Mouse (Mus musculus): Measurements from ENCODE around the gene Slc35a1. TPM values are rescaled to one million over a fixed set of nuclear protein-coding genes. Genes with fewer than 3 reads are reported as not detected.

Slc35a1 gene
- total RNA-seq, 1 experiment from 2014 or later, result 46.1 TPM

DNA sequence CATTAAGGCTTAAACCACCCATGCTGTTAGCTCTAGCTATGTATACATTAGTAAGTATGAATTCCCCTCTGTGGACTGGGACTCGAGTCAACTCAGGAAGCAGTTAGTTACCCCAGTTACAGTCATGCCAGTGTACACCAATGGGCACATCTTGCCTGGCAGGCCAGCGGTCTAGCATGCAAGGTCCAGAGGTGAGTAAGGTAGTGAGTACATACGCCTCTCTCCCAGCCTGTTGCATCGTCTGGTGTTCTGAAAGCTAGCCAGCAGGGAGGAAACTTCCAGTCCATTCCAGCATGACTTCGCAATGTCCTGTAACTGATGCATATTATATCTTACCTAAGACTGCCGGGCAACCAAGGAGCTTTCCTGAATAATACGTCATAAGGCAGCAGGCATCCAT is 34.1 kb downstream of the Slc35a1 start:
- DNase-seq, result no peak

DNA sequence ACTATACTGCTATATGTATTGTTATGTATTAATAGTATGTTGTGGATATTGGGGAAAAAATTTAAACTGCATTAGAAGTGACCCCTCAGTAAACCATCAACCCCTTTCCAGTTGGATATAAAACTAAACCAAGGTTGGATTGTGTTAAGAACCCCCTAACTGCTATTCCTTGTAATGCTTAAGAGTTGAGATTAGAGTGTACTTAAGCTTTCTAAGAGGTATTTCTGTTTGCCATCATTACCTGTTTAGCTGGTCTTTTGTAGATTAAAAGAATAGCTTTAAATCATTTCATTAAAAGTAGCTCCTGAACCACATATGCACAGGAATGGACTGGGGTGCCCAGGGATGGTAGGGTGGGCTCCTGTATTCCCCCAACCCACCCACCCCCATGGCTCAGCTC is 42.5 kb downstream of the Slc35a1 start:
- no peak for DNase-seq

DNA sequence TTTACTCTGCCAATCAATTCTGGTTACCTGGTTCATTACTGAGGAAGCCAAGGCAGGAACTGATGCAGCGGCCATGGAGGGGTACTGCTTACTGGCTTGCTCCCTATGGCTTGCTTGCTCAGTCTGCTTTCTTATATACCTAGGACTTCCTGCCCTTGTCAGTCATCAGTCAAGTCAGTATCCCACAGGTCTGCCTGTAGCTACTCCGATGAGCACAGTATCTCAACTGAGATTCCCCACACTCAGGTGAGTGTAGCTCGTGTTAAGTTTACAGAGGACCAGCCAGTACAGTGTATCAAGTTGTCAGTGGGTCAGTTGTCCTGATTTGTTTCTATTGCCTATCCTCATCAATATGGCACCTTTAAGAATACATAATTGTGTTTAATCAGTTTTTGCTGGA is 46.5 kb downstream of the Slc35a1 start:
- no peak for DNase-seq

DNA sequence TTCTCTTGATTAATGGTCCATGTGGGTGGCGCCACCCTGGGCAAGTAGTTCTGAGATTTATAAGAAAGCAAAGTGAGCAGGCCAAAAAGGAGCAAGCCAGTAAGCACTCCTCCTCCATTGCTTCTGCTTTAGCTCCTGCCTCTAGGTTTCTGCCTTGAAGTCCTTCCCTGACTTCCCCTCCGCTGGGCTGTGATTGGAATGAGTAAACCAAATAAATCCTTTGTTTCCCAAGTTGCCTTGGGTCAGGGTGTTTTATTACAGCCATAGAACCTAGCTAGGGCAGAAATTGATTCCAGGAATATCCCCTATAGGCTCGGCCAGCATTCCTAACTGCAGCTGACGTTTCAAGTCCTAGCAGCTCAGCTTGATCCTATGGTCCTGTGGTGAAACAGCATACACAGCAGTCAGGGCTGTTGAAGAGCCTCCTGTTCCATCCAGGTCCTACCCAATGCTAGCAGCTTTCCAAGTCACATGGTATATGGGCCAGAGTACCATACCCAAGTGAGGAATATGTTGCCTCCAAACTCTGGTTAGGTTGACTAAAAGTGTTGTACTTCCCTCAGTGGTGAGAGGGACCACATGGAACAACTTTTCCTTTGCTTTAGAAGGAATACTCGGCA is 47.4 kb downstream of the Slc35a1 start:
- DNase-seq, result no peak

DNA sequence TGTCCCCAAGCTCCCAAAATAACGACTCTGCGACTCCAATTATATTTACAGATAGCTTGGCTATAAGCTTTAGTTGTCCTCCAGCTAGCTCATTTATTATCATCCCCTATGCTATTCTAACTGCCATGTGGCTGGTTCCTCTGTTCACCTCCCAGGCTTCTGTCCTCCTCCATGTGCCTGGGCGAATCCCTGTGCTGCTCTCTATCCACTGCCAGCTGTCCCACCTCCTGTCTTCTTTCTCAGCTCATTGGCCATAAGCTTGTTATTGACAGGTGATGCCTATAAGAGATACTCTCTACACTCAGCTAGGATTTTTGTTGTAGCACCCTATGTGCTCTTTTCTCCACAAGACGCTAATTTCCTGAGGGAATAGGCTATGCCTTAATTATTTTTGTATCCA is 49.4 kb downstream of the Slc35a1 start:
- DNase-seq, result no peak

DNA sequence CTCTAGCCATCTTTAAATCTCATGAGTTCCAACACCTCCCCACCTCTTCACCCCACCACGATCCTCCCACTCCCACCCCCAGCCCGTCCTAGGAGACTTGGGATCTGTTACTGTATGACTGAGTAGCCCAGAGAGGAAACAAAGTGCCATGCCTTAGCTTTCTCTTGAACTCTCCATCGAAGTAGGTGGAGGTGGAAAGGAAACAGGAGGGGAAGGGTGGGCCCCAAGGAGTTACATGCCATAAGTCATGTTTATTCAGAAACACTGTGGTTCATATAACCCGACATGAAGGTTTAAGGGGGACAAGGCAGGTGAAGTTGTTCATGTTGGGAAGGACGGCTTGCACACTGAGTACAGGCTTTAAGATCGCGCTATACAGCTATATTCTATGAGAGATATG is 49.9 kb downstream of the Slc35a1 start:
- no peak for DNase-seq

DNA sequence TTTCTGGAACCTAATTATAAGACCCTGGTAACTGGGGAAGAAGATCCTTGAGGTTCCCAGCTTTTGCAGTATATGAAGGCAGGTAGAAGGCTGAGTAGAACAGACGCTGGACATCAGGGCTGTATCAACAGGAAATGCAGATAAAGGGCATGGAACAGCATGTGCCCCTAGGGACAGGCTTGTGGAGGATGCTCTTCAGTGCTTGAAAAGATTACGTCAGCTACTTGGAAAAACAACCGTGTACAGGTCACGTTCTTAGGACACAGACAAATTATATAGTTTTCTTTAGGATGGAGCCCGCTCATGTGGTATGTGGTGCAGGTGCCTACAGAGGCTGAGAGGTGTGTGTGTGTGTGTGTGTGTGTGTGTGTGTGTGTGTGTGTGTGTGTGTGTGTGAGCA is 51.2 kb downstream of the Slc35a1 start:
- no peak for DNase-seq

DNA sequence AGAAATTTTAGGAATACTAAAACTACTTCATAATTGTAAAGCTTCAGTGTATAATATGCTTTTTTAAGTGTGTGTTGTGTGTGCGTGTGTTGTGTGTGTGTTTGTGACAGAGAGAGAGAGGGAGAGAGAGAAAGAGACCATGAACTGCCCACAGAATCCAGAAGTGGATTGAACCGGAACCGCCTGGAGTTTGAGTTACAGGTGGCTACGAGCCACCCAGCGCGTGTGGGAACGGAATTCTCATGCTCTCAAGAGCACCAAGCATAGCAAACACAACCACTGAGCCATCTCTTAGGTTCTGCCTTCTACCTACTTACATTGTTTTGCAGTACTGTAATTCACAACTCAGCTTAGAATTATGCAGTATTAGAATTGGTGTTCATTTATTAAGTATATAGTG is 53.1 kb downstream of the Slc35a1 start:
- no peak for DNase-seq

DNA sequence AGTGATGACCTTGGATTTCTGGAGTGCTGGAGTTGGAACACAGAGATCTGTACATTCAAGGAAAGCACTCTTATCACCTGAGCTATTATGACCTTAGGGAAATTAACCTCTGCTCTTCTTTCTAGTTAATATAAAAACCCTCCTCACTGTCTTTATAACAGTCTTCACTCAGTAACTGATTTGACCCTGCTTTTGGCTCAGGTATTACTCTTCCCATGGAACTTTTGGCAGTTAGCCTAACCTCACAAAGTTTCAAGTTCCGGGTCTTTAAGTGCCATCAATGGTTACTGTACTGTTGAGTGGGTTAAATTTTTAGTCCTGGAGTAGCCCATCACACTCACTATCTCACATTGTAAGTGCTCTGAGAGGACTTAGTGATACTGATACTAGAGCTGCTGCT is 57.3 kb downstream of the Slc35a1 start:
- DNase-seq, result no peak

DNA sequence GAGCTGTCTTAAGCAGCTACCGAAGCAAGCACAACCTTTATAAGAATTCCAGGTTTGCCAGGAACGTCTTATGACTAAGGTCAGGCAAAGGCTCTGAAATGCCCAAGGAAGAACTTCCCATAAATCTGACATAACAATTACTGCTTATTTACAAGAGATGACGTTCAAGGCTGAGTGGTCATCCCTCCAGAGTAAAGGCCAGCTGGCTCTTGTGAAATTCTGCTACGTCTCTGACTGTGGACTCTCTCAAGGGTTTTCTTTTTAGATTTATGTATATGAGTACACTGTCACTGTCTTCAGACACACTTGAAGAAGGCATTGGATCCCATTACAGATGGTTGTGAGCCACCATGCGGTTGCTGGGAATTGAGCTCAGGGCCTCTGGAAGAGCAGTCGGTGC is 60.8 kb downstream of the Slc35a1 start:
- no peak for DNase-seq

DNA sequence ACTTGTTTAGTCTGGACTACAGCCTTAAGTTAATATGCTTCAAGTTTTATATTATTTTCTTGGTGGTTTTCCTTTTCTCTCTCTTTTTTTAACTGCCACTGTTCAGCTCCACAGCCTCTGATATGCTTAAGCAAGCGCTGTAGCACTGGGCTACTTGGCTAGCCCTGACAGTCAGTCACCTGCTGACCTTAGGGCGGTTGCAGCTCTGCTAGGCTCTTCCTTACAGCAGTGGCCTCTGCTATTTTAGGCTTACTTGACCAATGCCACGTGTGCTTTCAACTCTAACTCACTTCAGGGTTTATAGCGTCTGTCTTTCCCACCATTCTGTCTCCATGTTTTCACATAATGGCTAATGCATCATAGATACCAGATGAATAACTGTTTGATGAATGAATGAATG is 61.7 kb downstream of the Slc35a1 start:
- no peak for DNase-seq

DNA sequence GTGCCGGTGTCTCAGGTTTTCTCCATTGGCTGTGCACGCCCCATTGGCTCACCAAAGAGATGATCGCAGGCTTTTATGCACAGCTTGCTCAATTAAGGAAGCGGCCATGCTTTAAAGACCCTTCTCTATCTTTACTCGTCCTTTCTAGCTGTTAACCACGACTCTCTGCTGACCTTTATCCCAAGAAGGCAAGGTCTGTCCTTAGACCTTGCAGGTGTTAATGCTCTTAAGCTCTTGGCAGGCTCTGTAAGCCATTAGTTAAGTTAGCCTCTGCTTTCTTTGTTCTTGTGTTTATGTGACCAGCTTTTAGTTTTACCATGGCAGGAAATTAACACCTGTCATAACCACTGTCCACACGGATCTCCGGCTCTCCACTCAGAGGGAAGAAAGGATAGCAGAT is 71.1 kb downstream of the Slc35a1 start:
- no peak for DNase-seq

DNA sequence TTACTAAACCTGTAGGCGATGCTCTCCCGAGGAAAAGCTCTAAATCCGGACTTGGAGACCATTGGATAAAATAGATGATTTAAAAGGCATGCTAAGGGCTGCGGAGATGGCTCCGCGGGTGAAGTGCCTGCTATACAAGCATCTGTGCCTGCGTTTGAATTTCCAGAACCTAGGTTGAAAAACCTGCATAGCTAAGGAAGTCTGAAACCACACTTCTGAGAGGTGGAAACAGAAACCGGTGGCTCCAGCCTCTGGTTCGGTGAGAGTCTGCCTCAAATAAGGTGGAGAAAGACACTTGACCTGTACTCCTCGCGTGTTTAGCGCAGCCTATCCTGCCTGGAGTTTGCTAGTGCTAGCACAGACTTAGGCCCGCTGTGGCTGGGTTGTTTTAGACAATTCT is 71.9 kb downstream of the Slc35a1 start:
- DNase-seq, result no peak

DNA sequence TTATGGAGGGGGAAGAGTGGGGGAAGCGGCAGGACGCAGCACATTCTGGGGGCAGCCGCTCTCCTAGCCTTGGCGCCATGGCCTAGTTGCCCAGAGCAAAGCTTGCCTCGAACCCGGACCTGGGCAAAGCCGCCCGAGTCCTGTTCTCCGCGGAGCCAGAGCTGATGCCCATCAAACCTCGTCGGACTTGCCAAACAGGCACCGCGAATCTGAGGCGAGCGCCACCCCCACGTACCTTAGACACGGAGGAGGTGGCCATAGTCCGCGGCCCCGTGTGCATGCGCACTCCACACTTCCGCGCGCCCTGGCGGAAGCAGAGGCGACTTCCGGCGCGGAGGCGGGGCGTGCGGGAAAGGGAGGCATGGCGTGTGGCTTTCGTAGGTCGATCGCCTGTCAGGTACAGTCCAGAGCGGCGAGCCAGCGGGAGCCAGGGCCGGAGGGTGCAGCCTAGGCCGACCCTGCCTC is 72.6 kb downstream of the Slc35a1 start, which contains the start of the genes Orc3 and Rars2:
Gene Orc3, minus strand, starts transcription at position 315 of the 465 bp plus-strand sequence.
Gene Rars2, plus strand, starts transcription at position 328 of the 465 bp plus-strand sequence.
- peak; percentile 93 for DNase-seq

DNA sequence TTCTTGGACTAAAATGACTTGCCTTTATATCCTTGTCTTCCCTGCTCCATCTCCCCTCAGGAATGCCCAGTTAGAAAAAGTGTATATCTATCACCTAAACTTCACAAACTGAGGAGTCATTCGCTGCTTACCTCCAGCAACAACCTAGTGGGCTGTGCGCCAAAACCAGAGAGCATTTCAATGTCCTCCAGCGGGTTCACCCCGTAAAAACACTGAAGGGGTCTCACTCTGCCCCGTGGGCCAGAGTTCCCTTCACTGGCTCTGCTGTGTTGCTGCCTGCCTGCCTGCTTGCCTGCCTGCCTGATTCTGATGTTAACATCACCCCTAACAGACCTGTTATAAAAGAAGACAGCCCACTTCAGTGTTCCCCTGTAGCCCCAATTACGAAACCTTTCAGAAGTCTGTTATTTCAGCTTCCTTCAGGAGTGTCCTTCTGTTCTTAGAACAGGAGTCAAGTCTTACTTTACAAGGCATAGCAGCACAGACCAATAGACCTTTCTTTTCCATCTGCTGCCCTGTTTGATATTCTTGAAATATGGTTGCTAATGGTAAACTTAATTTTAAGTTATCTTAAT is 73.6 kb downstream of the Slc35a1 start:
- DNase-seq, result no peak

Other genes starting within 250 kb of the Slc35a1 start
- 70.2 and 79.2 TPM in 2 replicates for gene Akirin2, start 136.5 kb downstream of the Slc35a1 start, total RNA-seq (2021)
- 67.7 and 70.0 TPM in 2 replicates for gene Orc3, start 72.5 kb downstream of the Slc35a1 start, total RNA-seq (2021)
- 39.6 and 46.2 TPM in 2 replicates for gene Rars2, start 72.5 kb downstream of the Slc35a1 start, total RNA-seq (2021)
- not detected in 2 replicates for gene Cfap206, start 42.8 kb upstream of the Slc35a1 start, total RNA-seq (2021)
- not detected in 2 replicates for gene Gm136, start 68.8 kb upstream of the Slc35a1 start, total RNA-seq (2021)
- 15.2 and 23.8 TPM in 2 replicates for gene Smim8, start 91.0 kb upstream of the Slc35a1 start, total RNA-seq (2021)
- 22.6 TPM in 2 replicates for gene Zfp292, start 195.5 kb upstream of the Slc35a1 start, total RNA-seq (2021)
- gene Cga, start 206.3 kb upstream of the Slc35a1 start, total RNA-seq (2021), result not detected in 2 replicates